Mouse (Mus musculus) heart, adult 2 months (tissue): ENCODE data around the gene Cd209a.

ENCODE experiments used
- CTCF ChIP-seq: fragments of 200-600 bp; IDR thresholded peaks from 2 replicates; pipeline ENCODE4 v1.8.1; 2022; ENCODE audit warnings: antibody characterized with exemption, mild to moderate bottlenecking, moderate library complexity
- EP300 ChIP-seq: fragments of 200-500 bp; IDR thresholded peaks from 2 replicates; pipeline ENCODE4 v1.6.1; 2011; ENCODE audit warnings: low read depth, low read length, control low read depth; ENCODE audit not compliant: insufficient read depth

- TF ChIP-seq CTCF (no peak), EP300 (no peak)
Measured at GRCm38 (mm10) chr8:3711646-3712045, 37.1 kb downstream of the Cd209a start.
